Mouse (Mus musculus) stomach, embryonic 15.5 days (tissue): ENCODE results near the gene Dsn1. TPM values are rescaled to one million over a fixed set of nuclear protein-coding genes. Genes with fewer than 3 reads are reported as not detected.

ENCODE experiments used
- ATAC-seq: fragments of 200-750 bp; cut with Nextera tagmentation; 2 replicates; pipeline ENCODE4 v1.8.0; 2017; ENCODE audit warnings: low read depth, moderate number of reproducible peaks, moderate TSS enrichment; ENCODE audit not compliant: insufficient read depth, low FRiP score
- H3K27ac ChIP-seq: fragments of 300-500 bp; sonication (generic); 2 replicates; pipeline ENCODE4 v1.5.1; 2015; ENCODE audit warnings: mild to moderate bottlenecking, inconsistent platforms
- H3K27me3 ChIP-seq: fragments of 300-500 bp; sonication (generic); replicated peaks from 2 replicates; pipeline ENCODE4 v1.6.1; 2015; ENCODE audit warnings: inconsistent platforms
- H3K36me3 ChIP-seq: fragments of 300-500 bp; sonication (generic); 2 replicates; pipeline ENCODE4 v1.6.1; 2015; ENCODE audit warnings: inconsistent platforms
- H3K4me1 ChIP-seq: fragments of 300-500 bp; sonication (generic); 2 replicates; pipeline ENCODE4 v1.6.1; 2015; ENCODE audit warnings: inconsistent platforms
- H3K4me2 ChIP-seq: fragments of 300-500 bp; sonication (generic); 2 replicates; pipeline ENCODE4 v1.6.1; 2015; ENCODE audit warnings: mild to moderate bottlenecking, inconsistent platforms
- H3K4me3 ChIP-seq: fragments of 300-500 bp; sonication (generic); replicated peaks from 2 replicates; pipeline ENCODE4 v1.5.1; 2015; ENCODE audit warnings: inconsistent platforms
- H3K9ac ChIP-seq: fragments of 300-500 bp; sonication (generic); 2 replicates; pipeline ENCODE4 v1.6.1; 2015; ENCODE audit warnings: inconsistent platforms
- H3K9me3 ChIP-seq: fragments of 300-500 bp; sonication (generic); 2 replicates; pipeline ENCODE4 v1.6.1; 2016; ENCODE audit warnings: inconsistent platforms
- WGBS: fragments of 180-500 bp; shearing (Covaris S2); methylation state at CpG from one replicate; pipeline ENCODE4 v1.1.7; 2015; 5-methylcytosine and 5-hydroxymethylcytosine counted together
- polyA plus RNA-seq: library from polyadenylated mRNA; unstranded; fragments of >200 nt; fragmentation: Nextera tagmentation; extraction: Ambion mirVana; gene quantifications from 2 replicates; pipeline ENCODE4 v1.2.1, GENCODE M21; 2015

Dsn1 gene
- polyA plus RNA-seq, 1 experiment from 2014 or later, result 27.3 TPM

- 78% methylated on average over 18 of the region's 18 CpGs for WGBS
- no peaks in the 10 kb centered on the region for H3K27me3 ChIP-seq
- peaks cover 46% of the 10 kb centered on the region for H3K36me3 ChIP-seq
- H3K4me2 ChIP-seq, result no peak overlapping the region
- no peak overlapping the region for H3K4me3 ChIP-seq
- no peak overlapping the region for H3K27ac ChIP-seq
- no peaks in the 10 kb centered on the region for H3K4me1 ChIP-seq
- no peak for ATAC-seq
- H3K9me3 ChIP-seq, result no peaks in the 10 kb centered on the region
- H3K9ac ChIP-seq, result no peak overlapping the region
Observed at GRCm38 (mm10) chr2:157016529-157017270, 9.7 kb upstream of the Dsn1 start.

- no peak overlapping the region for H3K4me2 ChIP-seq
- 72% methylated on average over 6 of the region's 6 CpGs for WGBS
- H3K9ac ChIP-seq, result no peak overlapping the region
- H3K36me3 ChIP-seq, result peaks cover 14% of the 10 kb centered on the region
- no peak overlapping the region for H3K4me3 ChIP-seq
- no peak; the same call in 1 of the 2 replicates for ATAC-seq
- no peak overlapping the region for H3K27ac ChIP-seq
- H3K27me3 ChIP-seq, result no peaks in the 10 kb centered on the region
- H3K9me3 ChIP-seq, result no peaks in the 10 kb centered on the region
- H3K4me1 ChIP-seq, result peaks cover 11% of the 10 kb centered on the region
Observed at GRCm38 (mm10) chr2:157012341-157012740, 5.4 kb upstream of the Dsn1 start.

- no peak overlapping the region for H3K27ac ChIP-seq
- no peak overlapping the region for H3K4me2 ChIP-seq
- 42% methylated on average over 11 of the region's 11 CpGs for WGBS
- no peak overlapping the region for H3K4me3 ChIP-seq
- no peak overlapping the region for H3K9ac ChIP-seq
- peaks cover 4% of the 10 kb centered on the region; the same call in 1 of the 2 replicates for H3K36me3 ChIP-seq
- no peak for ATAC-seq
- no peaks in the 10 kb centered on the region for H3K9me3 ChIP-seq
- no peaks in the 10 kb centered on the region for H3K27me3 ChIP-seq
- H3K4me1 ChIP-seq, result peaks cover 18% of the 10 kb centered on the region
Observed at GRCm38 (mm10) chr2:157010634-157011310, 3.8 kb upstream of the Dsn1 start.

DNA sequence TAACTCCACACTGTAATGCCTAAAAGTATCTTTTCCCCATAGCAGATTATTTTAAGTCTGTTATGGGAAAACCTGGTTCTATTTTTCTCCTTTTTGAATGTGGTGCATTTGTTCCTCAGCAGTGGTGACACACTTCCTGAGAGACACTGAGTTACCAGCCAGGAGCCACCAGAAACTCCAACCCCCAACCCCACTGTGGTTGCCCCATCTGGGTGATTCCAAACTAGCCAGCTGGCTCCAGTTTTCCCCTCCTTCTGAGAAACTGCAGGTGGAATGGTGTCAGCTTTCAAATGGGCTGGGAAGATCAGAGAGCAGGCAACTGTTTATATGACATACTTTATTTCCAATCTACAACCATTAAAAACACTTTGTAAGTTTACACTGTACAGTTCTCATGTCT lies 3.2 kb upstream of the Dsn1 start:
- no peak overlapping the region for H3K27ac ChIP-seq
- no peaks in the 10 kb centered on the region for H3K27me3 ChIP-seq
- no peak overlapping the region for H3K9ac ChIP-seq
- ATAC-seq, result no peak
- H3K4me1 ChIP-seq, result peaks cover 21% of the 10 kb centered on the region
- no peak overlapping the region for H3K4me3 ChIP-seq
- no peaks in the 10 kb centered on the region for H3K9me3 ChIP-seq
- H3K36me3 ChIP-seq, result peaks cover 4% of the 10 kb centered on the region; the same call in 1 of the 2 replicates
- no peak overlapping the region for H3K4me2 ChIP-seq

DNA sequence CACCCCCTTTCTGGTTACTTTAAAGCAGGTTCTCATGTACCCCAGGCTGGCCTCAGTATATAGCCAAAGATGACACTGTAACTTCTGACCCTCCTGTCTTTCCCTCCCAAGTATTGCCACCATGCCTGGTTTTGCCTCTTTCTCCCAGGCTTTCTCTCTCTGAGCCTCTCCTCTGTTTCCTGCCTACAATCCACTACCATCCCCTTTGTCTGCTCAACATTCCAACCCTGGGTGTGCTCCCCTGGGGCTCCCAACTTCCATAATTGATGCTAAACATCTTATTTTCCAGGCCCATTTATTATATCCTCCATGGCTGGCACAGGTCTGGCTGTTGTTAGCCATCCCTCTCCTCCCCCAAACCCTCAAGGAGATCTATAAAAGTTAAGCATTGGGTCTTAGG lies 1.6 kb upstream of the Dsn1 start:
- Histone ChIP-seq H3K4me2 (no peak overlapping the region), H3K4me1 (peaks cover 21% of the 10 kb centered on the region), H3K4me3 (no peak overlapping the region), H3K27me3 (no peaks in the 10 kb centered on the region), H3K36me3 (peaks cover 7% of the 10 kb centered on the region; the same call in 1 of the 2 replicates), H3K9me3 (no peaks in the 10 kb centered on the region), H3K9ac (no peak overlapping the region), H3K27ac (no peak overlapping the region)
- ATAC-seq, result no peak

DNA sequence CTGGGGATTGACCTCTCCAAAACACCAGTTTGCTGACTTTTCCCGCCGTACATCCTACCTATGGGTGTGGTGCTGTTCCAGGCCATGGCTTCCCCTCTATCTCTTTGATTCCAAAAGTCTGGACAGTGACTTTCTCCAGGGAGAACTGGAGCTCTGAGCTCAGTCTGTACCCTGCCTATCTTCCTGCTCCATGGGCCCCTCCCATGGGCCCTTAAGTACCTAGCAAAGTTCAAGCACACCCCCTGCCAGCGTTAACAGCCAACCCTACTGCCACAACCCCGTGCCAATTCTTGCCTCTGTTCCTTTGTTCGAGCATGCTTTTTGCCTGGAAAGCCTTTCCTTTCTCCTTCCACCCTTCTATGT lies 261 bp upstream of the Dsn1 start:
- H3K9me3 ChIP-seq, result no peaks in the 10 kb centered on the region
- WGBS, result 25% methylated on average over 5 of the region's 5 CpGs
- H3K9ac ChIP-seq, result peak overlapping the region; percentile 51
- H3K4me1 ChIP-seq, result peaks cover 21% of the 10 kb centered on the region
- H3K27me3 ChIP-seq, result no peaks in the 10 kb centered on the region
- peak; percentile 20; the same call in 1 of the 2 replicates for ATAC-seq
- peaks cover 11% of the 10 kb centered on the region; the same call in 1 of the 2 replicates for H3K36me3 ChIP-seq
- H3K4me2 ChIP-seq, result peak overlapping the region; percentile 83
- H3K4me3 ChIP-seq, result peak overlapping the region; percentile 62
- H3K27ac ChIP-seq, result peak overlapping the region; percentile 68

DNA sequence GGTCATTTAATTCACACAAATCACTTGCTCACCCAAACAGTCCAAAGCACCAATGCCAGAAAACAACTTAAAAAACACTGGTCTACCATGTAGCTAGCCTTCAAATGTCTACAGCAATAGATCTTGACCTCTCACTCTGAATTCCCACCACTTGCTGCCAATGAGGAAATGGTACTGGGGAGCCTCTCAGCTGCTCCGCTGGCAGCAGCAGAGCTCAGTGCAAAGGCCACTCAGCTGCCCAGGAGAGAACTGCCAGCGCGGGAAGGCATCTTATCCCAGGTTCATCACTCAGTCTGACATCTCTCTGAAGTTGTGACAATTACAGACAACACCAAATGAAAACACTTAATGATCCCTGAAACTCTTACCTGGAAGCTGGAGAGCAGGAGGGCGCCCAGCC lies 4.6 kb downstream of the Dsn1 start:
- Histone ChIP-seq H3K4me2 (no peak overlapping the region), H3K4me3 (no peak overlapping the region), H3K27ac (no peak overlapping the region), H3K36me3 (peaks cover 28% of the 10 kb centered on the region; the same call in 1 of the 2 replicates), H3K9ac (no peak overlapping the region), H3K9me3 (no peaks in the 10 kb centered on the region), H3K27me3 (no peaks in the 10 kb centered on the region), H3K4me1 (peaks cover 10% of the 10 kb centered on the region; the same call in 1 of the 2 replicates)
- ATAC-seq, result no peak
- 89% methylated on average over 4 of the region's 4 CpGs for WGBS

GRCm38 (mm10) chr2:156998263-156998662 lies 8.7 kb downstream of the Dsn1 start:
- H3K27ac ChIP-seq, result no peak overlapping the region
- no peaks in the 10 kb centered on the region for H3K9me3 ChIP-seq
- no peaks in the 10 kb centered on the region for H3K27me3 ChIP-seq
- H3K4me3 ChIP-seq, result no peak overlapping the region
- no peaks in the 10 kb centered on the region for H3K4me1 ChIP-seq
- no peak overlapping the region for H3K9ac ChIP-seq
- no peak for ATAC-seq
- H3K36me3 ChIP-seq, result peaks cover 33% of the 10 kb centered on the region; the same call in 1 of the 2 replicates
- H3K4me2 ChIP-seq, result no peak overlapping the region
- 87% methylated on average over 5 of the region's 5 CpGs for WGBS

GRCm38 (mm10) chr2:156996576-156996975 lies 10.4 kb downstream of the Dsn1 start:
- Histone ChIP-seq H3K4me2 (no peak overlapping the region), H3K27me3 (no peaks in the 10 kb centered on the region), H3K9me3 (no peaks in the 10 kb centered on the region), H3K36me3 (peaks cover 29% of the 10 kb centered on the region; the same call in 1 of the 2 replicates), H3K4me3 (no peak overlapping the region), H3K4me1 (no peaks in the 10 kb centered on the region), H3K9ac (no peak overlapping the region), H3K27ac (no peak overlapping the region)
- WGBS, result 50% methylated on average over 6 of the region's 6 CpGs
- no peak for ATAC-seq

DNA sequence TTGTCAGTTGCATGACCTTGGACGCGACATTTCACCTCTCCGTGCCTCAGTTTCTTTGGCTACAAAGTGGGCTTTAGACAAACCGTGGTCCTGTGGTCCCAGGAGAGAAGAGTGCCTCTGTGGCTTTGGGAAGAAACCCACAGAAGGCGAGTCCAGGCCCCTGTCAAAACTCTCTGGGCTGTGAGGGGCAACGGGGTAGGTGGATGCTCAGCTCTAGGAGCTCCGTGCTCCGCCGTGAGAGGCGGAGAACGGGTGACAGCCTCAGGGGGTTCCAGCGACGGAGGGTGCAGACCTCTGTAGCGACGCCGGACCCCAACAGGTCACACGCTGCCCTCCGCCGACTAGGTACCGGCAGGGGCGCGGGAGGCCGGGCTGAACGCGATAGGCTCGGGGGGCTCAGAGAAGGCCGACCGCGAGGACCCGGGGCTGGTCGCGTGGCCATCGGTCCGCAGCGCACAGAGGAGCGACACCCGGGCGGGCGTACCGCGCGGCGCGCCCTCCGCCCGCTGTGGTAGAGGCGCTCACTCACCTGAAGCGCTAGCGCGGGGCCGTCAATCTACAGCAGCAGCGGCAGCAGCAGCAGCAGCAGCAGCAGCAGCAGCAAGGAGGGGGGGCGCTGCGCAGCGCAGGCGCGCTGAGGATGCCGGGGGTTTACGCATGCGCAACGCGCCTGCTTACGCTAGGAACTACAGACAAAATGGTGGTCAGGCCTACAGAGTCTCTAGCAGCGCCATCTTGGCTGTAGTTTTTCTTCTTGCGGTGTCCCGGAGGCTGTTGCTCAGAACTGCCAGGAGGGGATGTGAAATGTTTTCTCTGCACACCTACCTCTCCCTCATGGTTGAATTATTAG lies 15.3 kb downstream of the Dsn1 start, which contains the start of gene Ndrg3:
TSS of gene Ndrg3 (minus strand) at position 587 of the 850 bp plus-strand sequence.
- under 1% methylated on average over 66 of the region's 66 CpGs for WGBS
- H3K36me3 ChIP-seq, result 0 out of 2 replicates have a peak, but pooled peaks cover 7% of the 10 kb centered on the region
- peak; percentile 97 for ATAC-seq
- peak within 1 kb of the TSS; percentile 70 for H3K4me3 ChIP-seq
- peak within 1 kb of the TSS; percentile 62 for H3K9ac ChIP-seq
- no peaks in the 10 kb centered on the region for H3K9me3 ChIP-seq
- peak within 1 kb of the TSS; percentile 55; the same call in 1 of the 2 replicates for H3K27ac ChIP-seq
- H3K4me2 ChIP-seq, result peak within 1 kb of the TSS; percentile 74
- no peaks in the 10 kb centered on the region for H3K27me3 ChIP-seq
- peaks cover 11% of the 10 kb centered on the region; the same call in 1 of the 2 replicates for H3K4me1 ChIP-seq

- no peak overlapping the region for H3K27ac ChIP-seq
- peak overlapping the region; percentile 74 for H3K4me2 ChIP-seq
- no peaks in the 10 kb centered on the region for H3K9me3 ChIP-seq
- no peaks in the 10 kb centered on the region for H3K27me3 ChIP-seq
- peak overlapping the region; percentile 70 for H3K4me3 ChIP-seq
- H3K36me3 ChIP-seq, result 0 out of 2 replicates have a peak, but pooled peaks cover 6% of the 10 kb centered on the region
- peaks cover 11% of the 10 kb centered on the region; the same call in 1 of the 2 replicates for H3K4me1 ChIP-seq
- no peak for ATAC-seq
- H3K9ac ChIP-seq, result peak overlapping the region; percentile 62
- 5% methylated on average over 16 of the region's 16 CpGs for WGBS
Observed at GRCm38 (mm10) chr2:156990727-156991431, 16.1 kb downstream of the Dsn1 start.
